Mouse (Mus musculus): ENCODE measurements around the gene Spryd3. TPM values are rescaled to one million over a fixed set of nuclear protein-coding genes. Genes with fewer than 3 reads are reported as not detected.
"Not testable (repeated sequence)": the region's sequence is repeated elsewhere in the genome, so short reads cannot be mapped to it uniquely, and the experiment has no call there.

Spryd3 gene
- polyA plus RNA-seq, 1 experiment: 26.0 TPM

- Histone ChIP-seq H3K36me3 (ENCODE audit: control insufficient read depth, insufficient read depth, low read length) (no peaks in the 10 kb centered on the region), H3K27me3 (ENCODE audit: control insufficient read depth, insufficient read depth, low read length) (no peaks in the 10 kb centered on the region), H3K27ac (ENCODE audit: insufficient read depth, low read length) (no peak overlapping the region), H3K4me1 (ENCODE audit: control insufficient read depth, insufficient read depth, insufficient read length) (no peaks in the 10 kb centered on the region), H3K4me3 (ENCODE audit: extremely low read depth, insufficient read depth, insufficient read length) (no peak overlapping the region)
- 32% methylated on average over 3 of the region's 3 CpGs for WGBS
- no peak for TF ChIP-seq POLR2A (IDR thresholded peaks at IDR 0.05; ENCODE audit: low read depth, low read length)
- TF ChIP-seq CTCF (IDR thresholded peaks at IDR 0.05; ENCODE audit: extremely low read depth, insufficient read depth, insufficient read length, insufficient replicate concordance): no peak
- DNase-seq (ENCODE audit: low read depth in 1 of 2, low spot score in 2 of 2): no peak
Measured at GRCm38 (mm10) chr15:102163900-102164693, 28.1 kb upstream of the Spryd3 start.

GRCm38 (mm10) chr15:102160415-102161060, 24.5 kb upstream of the Spryd3 start:
- DNase-seq (ENCODE audit: low read depth in 1 of 2, low spot score in 2 of 2): no peak
- H3K27me3 ChIP-seq (ENCODE audit: control insufficient read depth, insufficient read depth, low read length): no peaks in the 10 kb centered on the region
- H3K27ac ChIP-seq (ENCODE audit: insufficient read depth, low read length): no peak overlapping the region
- WGBS: 74% methylated on average over 27 of the region's 27 CpGs
- no peaks in the 10 kb centered on the region for H3K36me3 ChIP-seq (ENCODE audit: control insufficient read depth, insufficient read depth, low read length)
- H3K4me1 ChIP-seq (ENCODE audit: control insufficient read depth, insufficient read depth, insufficient read length): no peaks in the 10 kb centered on the region
- no peak for TF ChIP-seq CTCF (IDR thresholded peaks at IDR 0.05; ENCODE audit: extremely low read depth, insufficient read depth, insufficient read length, insufficient replicate concordance)
- TF ChIP-seq POLR2A (IDR thresholded peaks at IDR 0.05; ENCODE audit: low read depth, low read length): no peak
- H3K4me3 ChIP-seq (ENCODE audit: extremely low read depth, insufficient read depth, insufficient read length): no peak overlapping the region

DNA sequence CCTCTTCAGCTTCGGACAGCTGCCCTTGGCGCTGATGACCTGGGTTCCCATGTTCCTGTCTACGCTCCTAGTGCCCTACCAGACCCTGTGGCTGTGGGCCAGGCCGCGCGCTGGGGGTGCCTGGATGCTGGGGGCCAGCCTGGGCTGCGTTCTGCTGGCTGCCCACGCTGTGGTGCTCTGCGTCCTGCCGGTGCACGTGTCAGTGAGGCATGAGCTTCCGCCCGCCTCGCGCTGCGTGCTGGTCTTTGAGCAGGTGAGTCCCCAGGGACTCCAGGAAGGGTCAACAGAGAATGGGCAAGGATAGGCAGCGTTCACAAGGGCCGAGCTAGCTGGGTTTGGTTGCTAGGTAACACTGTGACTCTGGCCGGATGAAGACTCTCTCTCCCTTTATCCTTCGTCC, 20.8 kb upstream of the Spryd3 start:
- no peak overlapping the region for H3K27ac ChIP-seq (ENCODE audit: insufficient read depth, low read length)
- H3K4me3 ChIP-seq (ENCODE audit: extremely low read depth, insufficient read depth, insufficient read length): no peak overlapping the region
- H3K36me3 ChIP-seq (ENCODE audit: control insufficient read depth, insufficient read depth, low read length): no peaks in the 10 kb centered on the region
- 91% methylated on average over 20 of the region's 20 CpGs for whole genome bisulfite sequencing
- no peaks in the 10 kb centered on the region for H3K4me1 ChIP-seq (ENCODE audit: control insufficient read depth, insufficient read depth, insufficient read length)
- TF ChIP-seq CTCF (IDR thresholded peaks at IDR 0.05; ENCODE audit: extremely low read depth, insufficient read depth, insufficient read length, insufficient replicate concordance) (no peak), POLR2A (IDR thresholded peaks at IDR 0.05; ENCODE audit: low read depth, low read length) (no peak)
- no peak for DNase-seq (ENCODE audit: low read depth in 1 of 2, low spot score in 2 of 2)
- H3K27me3 ChIP-seq (ENCODE audit: control insufficient read depth, insufficient read depth, low read length): no peaks in the 10 kb centered on the region

- not testable (repeated sequence) for DNase-seq (ENCODE audit: low read depth in 1 of 2, low spot score in 2 of 2); H3K4me3 ChIP-seq (ENCODE audit: extremely low read depth, insufficient read depth, insufficient read length); H3K27ac ChIP-seq (ENCODE audit: insufficient read depth, low read length); H3K27me3 ChIP-seq (ENCODE audit: control insufficient read depth, insufficient read depth, low read length); H3K36me3 ChIP-seq (ENCODE audit: control insufficient read depth, insufficient read depth, low read length); H3K4me1 ChIP-seq (ENCODE audit: control insufficient read depth, insufficient read depth, insufficient read length)
- 93% methylated on average over 6 of the region's 6 CpGs for WGBS
Measured at GRCm38 (mm10) chr15:102155006-102155405, 19.0 kb upstream of the Spryd3 start.

DNA sequence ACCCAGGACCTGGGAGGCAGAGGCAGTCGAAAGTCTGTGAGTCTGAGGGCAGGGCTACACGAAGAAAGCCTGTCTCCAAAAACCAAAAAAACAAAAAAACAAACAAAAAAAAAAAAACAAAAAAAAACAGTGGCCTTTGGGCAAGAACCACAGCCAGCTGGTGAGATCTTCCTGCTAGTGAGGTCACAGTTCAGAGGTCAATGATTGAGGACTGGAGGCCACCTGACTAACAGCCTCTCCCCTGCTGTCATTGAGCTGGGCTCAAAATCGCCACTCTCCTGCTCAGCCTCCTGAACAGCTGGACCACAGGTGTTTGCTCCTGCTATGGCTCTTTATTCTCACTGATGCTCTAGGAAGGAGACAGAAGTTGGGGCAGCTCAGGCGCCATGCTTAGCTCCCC, 16.6 kb upstream of the Spryd3 start:
- WGBS: 68% methylated on average over 4 of the region's 4 CpGs
- no peak for DNase-seq (ENCODE audit: low read depth in 1 of 2, low spot score in 2 of 2)
- Histone ChIP-seq H3K27me3 (ENCODE audit: control insufficient read depth, insufficient read depth, low read length) (no peaks in the 10 kb centered on the region), H3K27ac (ENCODE audit: insufficient read depth, low read length) (no peak overlapping the region), H3K4me3 (ENCODE audit: extremely low read depth, insufficient read depth, insufficient read length) (no peak overlapping the region), H3K4me1 (ENCODE audit: control insufficient read depth, insufficient read depth, insufficient read length) (no peaks in the 10 kb centered on the region), H3K36me3 (ENCODE audit: control insufficient read depth, insufficient read depth, low read length) (no peaks in the 10 kb centered on the region)
- no peak for TF ChIP-seq CTCF (IDR thresholded peaks at IDR 0.05; ENCODE audit: extremely low read depth, insufficient read depth, insufficient read length, insufficient replicate concordance)
- no peak for TF ChIP-seq POLR2A (IDR thresholded peaks at IDR 0.05; ENCODE audit: low read depth, low read length)

GRCm38 (mm10) chr15:102150301-102151135, 14.5 kb upstream of the Spryd3 start, which contains the start of gene Soat2:
Gene Soat2 (plus strand): TSS chr15:102150526.
- H3K36me3 ChIP-seq (ENCODE audit: control insufficient read depth, insufficient read depth, low read length): no peaks in the 10 kb centered on the region
- no peak for TF ChIP-seq POLR2A (IDR thresholded peaks at IDR 0.05; ENCODE audit: low read depth, low read length)
- TF ChIP-seq CTCF (IDR thresholded peaks at IDR 0.05; ENCODE audit: extremely low read depth, insufficient read depth, insufficient read length, insufficient replicate concordance): no peak
- DNase-seq (ENCODE audit: low read depth in 1 of 2, low spot score in 2 of 2): no peak
- 24% methylated on average over 20 of the region's 20 CpGs for WGBS
- no peaks in the 10 kb centered on the region for H3K27me3 ChIP-seq (ENCODE audit: control insufficient read depth, insufficient read depth, low read length)
- no peaks in the 10 kb centered on the region for H3K4me1 ChIP-seq (ENCODE audit: control insufficient read depth, insufficient read depth, insufficient read length)
- H3K4me3 ChIP-seq (ENCODE audit: extremely low read depth, insufficient read depth, insufficient read length): peak within 1 kb of the TSS; percentile 33; the same call in 1 of the 2 replicates
- H3K27ac ChIP-seq (ENCODE audit: insufficient read depth, low read length): peak within 1 kb of the TSS; percentile 72
